Mouse (Mus musculus) frontal cortex, adult (tissue): Measurements from ENCODE around the gene Chd9.
"Not testable (repeated sequence)": the region's sequence is repeated elsewhere in the genome, so short reads cannot be mapped to it uniquely, and the experiment has no call there.

Source experiments
- ATAC-seq: cut with Nextera tagmentation; 2 replicates; pipeline ENCODE4 v1.9.2; 2017; ENCODE audit warnings: mild to moderate bottlenecking, moderate library complexity, mixed read lengths; ENCODE audit not compliant: low TSS enrichment

The Chd9 gene

DNA sequence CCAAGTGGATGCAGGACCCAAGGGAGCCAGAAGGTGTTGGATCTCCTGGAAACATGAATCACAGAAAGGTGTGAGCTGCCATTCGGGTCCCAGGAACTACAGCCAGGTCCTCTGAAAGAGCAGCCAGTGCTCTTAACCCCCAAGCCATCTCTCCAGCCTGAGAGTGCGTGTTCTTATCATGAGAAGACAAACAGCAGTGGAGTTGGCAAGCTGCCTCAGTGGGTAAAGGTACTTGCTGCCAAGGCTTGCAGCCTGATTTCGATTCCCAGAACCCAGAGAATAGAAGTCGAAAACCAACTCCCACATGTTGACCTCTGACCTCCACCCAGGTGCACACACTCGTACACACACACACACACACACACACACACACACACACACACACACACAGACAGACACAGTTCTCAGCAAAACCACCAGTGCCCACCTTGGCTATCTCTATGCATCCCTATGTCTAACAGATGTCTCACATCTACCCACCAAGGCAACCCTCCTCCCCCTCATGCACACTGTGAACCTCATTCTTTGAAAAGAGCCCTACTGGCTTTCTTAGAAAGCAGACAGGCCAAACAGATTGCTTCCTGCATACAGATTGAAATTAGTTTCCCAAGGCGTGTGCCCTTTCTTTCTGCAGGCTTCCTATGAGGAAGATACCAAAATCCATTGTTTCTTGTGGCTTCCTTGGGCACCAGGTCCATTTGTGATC lies 43.4 kb downstream of the Chd9 start:
- ATAC-seq = no peak

DNA sequence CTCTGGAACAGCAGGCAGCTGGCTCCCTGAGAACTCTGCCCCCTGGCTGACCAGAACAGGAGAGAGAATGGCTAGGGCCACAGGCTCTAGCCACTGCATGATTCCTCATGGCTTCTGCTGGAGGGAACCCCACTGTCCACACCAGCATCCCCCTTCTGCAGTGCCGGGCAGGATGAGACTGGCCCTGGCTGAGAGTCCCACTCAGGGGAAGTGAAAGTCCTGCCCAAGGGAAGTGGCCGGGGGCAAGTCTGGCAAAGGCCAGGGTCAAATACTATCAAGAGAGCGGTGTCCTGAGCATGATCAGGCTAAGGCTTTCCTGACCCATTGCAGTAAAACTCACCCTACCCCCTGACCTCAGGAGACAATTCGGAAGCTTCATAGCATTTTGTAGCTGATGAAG lies 44.9 kb downstream of the Chd9 start:
- ATAC-seq = no peak

DNA sequence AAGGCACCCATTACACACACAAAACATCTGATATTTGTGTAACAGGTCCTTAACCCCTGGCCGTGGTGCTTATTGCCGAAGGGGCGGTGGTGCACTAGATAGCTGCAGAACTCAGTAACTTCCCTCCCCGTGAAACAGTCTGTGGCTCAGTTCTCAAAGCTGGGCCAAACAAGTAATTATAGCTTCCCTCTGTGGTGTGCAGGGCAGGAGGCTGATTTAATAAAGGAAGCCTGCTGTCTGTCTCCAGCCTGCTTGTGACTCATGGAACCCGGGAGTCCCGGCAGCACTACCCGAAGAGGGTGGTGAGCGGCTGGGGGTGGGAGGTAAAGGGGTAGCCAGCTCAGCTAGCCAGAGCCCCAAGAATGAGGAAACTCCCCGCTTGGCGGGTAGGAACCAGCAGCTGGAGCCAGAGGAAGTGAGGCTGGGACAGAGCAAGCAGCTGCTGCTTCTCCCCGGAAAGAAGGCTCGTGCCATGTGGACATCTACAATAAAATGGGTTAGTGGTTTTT lies 48.1 kb downstream of the Chd9 start:
- peak; percentile 77 for ATAC-seq

DNA sequence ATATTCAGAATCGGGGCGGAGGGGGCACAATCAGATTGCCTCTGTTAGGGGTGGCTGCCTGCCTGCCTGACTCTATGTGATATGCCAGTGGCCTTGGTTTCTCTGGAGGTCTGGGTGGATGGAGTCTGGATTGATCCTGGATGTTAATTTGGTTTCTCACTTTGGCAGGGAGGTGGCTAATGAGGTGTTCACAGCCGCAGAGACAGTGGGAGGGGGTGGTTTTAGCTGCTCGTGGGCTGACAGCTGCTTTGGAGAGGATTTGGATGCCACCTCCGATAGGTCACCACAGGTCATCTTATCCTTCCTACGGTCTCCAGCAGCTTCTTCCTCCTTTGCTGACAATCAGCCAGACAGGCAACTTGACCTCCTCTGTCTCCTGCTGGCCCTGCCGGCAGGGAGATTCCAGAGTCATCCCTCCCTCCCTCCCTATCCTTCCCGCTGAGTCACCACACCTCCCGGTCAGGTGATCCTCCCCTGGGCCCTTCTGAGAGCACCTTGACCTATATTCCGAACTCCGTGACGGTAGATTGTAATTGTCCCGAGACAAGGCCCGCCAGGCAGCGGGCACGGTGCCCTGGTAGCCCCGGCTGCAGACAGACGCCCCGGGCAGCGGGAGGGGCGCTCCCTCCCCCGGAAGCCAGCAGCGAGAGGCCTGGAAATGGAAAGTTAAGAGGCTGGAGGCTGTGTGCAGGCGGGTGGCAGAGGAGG lies 48.7 kb downstream of the Chd9 start:
- ATAC-seq = peak; percentile 76

DNA sequence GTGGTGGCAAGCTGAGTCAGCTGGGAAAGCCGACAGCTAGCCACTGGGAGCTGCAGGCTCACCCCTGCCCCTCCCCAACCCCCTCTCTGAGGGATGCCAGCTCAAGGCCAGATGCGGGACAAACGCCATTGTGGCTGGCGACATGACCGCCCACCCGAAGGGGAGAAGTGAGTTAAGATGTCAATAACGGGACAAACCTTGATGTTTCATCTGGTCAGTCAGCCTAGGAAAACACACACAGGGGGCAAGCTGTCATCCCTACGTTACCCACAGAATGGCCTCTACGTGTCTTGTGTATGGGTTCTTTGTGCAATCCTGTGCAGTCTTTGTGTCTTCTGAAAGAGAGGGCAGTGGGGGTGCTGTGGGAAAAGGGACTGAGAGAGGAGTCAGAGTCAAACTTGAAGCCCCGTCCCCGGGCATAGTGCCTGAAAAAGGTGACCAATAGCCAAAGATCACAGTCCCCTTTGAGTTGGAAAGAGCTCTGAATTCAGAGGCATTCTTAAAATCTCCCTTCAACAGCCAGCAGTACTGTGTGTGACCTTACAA lies 49.4 kb downstream of the Chd9 start:
- ATAC-seq = no peak

DNA sequence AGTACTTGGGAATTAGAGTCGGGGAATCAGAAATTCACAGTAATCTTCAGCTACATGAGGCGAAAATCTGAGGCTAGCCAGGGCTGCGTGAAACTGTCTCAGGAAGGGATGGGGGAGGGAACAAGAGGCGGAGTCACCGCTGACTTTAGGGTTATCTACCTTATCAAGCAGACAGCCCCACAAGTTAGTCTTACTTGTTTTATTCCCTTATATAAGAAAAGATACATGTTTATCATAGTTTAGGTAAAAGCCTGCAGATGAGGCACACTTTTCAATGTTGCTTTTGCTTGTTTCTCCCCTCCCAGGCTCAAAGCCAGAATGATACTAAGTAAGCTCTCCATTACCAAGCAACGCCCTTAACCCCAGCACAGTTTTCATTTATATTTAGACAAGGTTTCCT lies 50.4 kb downstream of the Chd9 start:
- no peak for ATAC-seq

DNA sequence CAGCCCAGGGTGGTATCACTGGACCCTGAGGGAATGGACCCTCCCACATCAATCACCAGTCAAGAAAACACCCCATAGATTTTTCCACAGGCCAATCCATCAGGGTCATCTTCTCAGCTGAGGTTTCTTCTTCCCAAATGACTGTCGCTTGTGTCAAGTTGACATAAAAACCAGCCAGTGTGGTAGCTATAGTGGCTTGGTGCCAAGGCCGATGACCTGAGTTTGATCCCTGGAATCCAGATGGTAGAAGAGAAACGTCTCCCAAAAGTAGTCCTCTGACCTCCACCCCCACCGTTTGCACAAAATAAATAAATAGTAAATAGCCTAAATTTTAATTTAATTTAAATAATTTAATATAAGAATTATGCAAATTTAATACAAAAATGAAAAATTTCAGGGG lies 51.9 kb downstream of the Chd9 start:
- no peak for ATAC-seq

DNA sequence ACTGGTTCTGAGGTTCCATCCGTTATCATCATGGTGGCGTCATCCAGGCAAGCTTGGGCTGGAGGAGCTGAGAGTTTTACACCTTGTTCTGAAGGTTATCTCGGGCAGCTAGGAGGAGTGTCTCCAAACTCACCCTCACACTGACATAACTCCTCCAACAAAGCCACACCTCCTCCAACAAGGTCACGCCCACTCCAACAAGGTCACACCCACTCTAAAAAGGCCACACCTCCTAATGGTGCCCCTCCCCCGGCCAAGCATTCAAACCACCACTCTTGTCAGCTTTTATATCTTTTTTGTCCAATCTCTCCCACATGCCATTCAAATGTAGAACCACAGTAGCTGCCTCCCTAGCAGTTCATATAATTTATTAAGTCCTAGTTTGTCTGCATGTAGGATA lies 53.0 kb downstream of the Chd9 start:
- ATAC-seq = no peak

DNA sequence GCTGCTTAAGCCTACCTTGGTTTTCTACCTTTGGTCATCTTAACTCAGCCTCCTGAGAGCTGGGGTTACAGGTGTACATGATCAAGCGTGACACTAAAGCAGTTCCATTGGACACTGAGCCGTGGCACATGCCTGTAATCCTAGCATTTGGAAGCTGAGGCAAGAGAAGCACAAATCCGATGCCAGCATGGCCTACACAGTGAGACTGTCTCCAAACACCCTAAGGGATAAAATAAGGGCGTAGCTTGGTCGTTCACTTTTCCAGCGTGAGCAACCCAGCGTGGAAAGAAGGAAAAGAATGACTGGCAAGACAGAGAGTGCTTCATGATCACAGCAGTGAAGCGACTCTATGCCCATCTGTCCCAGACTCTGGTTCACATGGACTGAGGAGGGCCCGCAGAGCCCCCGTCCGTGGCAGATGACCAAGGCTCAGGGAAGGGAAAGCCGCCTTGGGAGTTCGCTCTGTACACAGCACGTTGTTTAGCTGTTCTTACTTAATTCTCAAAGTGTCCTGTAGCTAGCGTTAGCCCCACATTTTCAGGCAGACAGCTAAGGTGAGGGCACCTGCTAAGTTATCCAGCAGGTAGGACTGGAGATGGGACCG lies 54.0 kb downstream of the Chd9 start:
- no peak for ATAC-seq

DNA sequence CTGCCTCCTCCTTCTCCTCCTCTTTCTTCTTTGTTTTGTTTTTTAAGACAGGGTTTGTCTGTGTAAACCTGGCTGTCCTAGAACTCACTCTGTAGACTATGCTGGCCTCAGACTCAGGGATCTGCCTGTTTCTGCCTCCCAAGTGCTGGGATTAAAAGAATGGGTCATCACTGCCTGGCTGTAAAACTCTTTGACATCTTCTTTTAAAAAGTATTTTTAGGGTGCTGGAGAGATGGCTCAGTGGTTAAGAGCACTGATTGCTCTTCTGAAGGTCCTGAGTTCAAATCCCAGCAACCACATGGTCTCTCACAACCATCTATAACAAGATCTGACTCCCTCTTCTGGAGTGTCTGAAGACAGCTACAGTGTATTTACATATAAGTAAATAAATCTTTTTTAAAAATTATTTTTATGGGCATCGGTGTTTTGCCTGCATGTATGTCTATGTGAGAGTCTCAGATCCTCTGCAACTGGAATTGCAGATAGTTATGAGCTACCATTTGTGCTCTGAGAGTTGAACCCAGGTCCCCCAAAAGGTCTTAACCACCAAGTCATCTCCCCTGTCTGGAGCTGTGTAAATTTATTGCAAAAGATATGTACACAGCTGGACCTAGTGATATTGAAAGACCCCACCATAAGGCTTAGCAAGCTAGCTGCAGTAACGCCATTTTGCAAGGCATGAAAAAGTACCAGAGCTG lies 57.7 kb downstream of the Chd9 start:
- ATAC-seq = no peak

DNA sequence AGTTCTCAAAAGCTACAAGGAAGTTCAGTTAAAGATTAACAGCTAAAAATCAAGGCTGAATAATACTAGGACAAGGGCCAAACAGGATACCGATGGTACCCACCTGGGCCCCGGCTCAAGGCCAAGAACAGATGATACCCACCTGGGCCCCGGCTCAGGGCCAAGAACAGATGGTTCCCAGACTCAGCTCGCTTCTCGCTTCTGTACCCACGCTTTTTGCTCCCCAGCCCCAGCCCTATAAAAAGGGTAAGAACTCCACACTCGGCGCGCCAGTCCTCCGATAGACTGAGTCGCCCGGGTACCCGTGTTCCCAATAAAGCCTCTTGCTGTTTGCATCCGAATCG lies 58.2 kb downstream of the Chd9 start:
- not testable (repeated sequence) for ATAC-seq

DNA sequence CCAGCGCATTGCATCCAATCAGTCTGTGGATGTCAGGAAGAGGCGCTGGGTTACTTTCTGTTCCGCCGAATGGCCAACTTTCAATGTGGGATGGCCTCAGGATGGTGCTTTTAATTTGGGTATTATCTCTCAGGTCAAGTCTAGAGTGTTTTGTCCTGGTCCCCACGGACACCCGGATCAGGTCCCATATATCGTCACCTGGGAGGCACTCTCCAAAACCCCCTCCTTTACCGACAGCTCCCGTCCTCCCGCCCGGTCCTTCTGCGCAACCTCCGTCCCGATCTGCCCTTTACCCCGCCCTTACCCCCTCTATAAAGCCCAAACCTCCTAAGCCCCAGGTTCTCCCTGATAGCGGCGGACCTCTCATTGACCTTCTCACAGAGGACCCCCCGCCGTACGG lies 59.2 kb downstream of the Chd9 start:
- ATAC-seq = not testable (repeated sequence)

DNA sequence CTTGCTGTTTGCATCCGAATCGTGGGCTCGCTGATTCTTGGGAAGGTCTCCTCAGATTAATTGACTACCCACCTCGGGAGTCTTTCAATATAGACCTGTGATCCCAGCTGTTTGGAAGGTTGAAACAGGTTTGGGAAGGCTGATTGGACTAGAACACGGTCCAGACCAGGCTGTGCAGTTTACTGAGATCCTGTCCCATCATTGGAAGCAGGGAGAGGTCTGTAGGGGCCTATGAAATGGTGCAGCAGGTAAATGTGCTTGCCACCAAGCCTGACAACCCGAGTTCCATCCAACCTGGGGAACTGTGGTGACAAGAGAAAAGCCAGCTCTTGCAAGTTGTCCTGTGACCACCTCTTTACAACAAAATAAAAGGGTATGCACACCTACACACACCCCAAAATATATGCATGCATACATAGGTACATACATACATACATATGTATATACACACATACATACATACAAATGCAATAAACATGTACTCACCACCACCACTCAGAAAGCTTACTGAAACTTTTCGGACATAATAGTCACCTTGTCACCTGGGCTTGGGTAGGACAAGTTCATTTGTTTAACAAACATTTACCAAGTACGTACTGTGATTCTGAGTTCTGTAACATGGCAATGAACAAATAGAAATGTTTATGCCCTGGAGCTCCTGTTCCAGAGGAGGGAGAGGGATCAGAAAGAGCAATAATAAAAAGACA lies 63.9 kb downstream of the Chd9 start:
- ATAC-seq = no peak

DNA sequence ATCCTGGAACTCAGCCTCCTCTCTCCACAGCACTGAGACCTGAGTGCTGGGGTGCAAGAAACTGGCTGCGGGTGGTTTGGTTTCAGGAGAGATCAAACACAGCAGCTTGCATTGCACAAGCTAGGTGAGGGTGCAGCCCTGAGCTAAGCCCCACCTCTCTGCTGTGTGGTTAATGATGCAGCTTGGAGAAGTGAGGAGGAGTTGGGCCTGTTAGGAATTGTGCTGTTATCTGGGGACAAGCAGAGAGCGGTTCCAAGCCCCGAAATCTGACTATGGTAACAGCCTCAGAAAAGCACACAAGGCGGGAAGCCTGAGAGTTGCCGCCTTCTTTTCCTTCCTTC lies 64.4 kb downstream of the Chd9 start:
- peak; percentile 69 for ATAC-seq

DNA sequence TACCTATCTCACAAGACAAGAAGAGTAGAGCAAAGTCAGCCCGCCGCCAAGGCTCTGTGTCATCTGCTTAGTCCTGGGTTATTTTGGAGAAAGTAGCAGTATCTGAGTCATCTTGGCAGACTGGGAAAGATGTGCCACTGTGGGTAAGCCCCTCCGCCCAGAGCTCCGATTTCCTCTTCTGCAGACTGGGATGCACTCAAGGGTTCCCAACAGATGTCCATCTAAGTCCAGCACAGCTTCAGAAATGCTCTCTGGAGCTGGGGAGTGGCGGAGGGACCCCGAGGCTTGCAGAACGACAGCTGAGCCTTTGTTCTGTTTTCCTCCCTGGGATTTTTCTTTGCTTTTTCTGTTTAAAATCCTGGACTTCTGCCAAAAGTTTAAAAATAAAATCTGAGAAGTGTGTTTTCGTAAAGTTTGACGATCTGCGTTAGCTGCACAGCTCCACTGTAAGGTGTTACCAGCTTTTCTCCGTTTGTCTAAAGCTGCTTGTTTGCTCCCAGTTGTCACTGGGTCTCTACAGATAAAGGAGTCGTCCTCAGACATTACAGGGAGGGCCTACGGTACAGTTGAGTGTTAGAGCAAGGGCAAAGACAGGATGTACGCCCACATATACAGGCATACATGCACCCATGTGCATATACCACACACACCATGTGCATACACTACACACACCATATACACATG lies 66.2 kb downstream of the Chd9 start:
- peak; percentile 89 for ATAC-seq

DNA sequence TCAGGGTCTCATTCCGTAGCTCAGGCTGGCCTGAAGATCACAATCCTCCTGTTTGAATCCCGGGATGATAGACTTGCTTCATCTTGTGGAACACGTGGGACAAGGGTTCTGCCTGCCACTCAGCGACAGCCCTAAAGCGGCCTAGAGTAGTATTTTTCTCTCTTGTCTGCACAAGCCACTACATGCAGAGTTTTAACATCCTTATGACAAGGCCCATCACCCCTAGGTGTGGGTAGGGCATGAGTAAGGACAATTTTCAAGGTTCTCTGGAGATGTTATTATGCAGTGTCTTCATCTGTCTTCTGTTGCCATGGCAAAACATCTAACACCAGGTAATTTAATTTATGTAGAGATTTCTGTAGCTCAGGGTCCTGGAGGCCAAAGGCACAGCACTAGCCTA lies 69.2 kb downstream of the Chd9 start:
- no peak for ATAC-seq

DNA sequence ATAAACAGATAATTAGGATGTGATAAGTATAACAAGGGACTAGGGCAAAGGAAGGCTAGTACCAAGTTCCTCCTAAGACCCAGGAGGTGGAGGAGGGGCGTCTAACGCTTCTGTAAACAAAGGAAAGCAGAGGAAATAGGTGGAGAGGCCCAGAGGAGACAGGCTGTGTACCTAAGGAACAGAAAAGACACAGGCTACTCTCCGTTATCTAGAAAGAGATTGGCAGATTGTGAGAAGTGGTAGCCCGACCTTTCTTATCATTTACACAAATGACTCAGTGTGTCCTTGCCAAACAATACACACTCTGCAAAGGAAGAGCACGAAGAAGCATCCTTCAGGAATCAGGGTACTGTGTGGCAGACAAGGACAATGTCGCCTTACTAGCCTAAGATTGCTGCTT lies 70.4 kb downstream of the Chd9 start:
- ATAC-seq = no peak

DNA sequence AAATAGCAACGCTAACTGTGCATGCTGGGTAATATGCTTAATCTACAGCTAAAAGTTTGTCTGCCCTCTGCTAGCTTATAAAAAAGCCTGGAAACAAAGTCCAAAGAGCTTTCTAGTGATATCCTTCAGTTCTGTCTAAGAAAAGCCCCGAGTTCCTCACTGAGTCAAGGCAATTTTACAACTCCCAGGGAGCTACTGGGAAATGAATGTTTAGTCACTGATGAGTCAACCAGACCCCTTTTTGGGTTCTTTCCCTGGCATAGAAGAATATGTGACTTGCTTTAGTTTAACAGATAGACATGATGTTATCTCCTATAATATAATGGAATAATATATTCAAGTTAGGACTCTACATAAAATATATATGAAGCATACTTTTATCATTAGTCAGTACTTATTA lies 73.8 kb downstream of the Chd9 start:
- peak; percentile 43; the same call in 1 of the 2 replicates for ATAC-seq

DNA sequence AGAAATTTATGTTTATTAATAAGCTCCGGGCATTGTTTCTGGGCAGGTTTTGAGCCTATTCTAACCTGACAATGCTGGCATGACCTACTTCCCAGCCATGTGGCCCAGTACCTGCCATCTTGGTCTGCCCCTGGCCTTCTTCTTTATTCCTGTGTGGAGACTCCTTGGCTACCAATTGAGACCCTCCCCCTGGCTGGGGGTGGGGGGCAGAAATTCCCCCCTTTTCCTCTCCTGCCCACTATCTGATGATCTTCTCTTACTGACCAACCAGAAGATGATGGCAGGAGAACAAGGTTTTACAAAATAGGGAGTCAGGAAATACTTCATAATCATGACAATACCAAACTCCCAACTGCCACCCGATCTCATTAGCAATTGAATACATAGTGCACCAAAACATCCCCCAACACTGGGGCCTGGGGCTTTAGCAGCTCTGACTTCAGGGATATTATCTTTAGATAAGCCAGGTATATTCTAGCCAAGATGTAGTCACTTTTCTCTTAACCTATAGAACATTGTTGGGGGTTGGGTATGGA lies 76.1 kb downstream of the Chd9 start:
- ATAC-seq = no peak

DNA sequence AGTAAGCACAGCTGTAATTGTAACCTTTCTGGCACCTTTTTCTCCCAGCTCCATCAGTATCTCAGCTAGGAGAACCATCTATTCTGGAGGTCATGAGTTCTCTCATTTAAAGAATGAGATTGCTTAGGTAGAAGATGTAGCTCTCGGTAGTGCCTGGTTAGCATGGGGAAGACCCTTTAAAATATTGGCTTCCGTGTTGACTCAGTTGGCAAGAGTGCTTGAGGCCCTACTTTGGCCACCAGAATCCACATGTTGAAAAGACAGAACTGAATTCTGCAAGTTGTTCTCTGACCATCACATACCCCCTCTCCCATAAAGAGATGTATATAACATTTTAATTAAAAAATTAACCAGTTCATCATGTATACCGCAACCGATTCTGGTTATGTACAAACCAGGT lies 78.8 kb downstream of the Chd9 start:
- no peak for ATAC-seq

DNA sequence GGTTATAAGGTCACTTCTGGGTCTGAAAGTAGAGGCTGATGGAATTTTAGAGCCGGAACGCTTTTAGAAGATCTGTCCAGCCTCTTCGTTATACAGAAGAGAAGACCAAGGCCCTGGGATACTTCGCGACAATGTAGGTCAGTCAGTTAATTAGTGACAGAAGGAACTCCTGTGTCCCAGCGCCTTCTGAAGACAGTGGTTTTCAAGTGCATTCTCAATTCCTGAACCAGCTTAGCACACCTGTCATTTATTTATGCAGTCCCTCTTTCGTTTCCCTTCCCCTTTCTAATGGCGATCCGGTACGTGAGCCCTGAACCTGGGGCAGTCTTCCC lies 79.3 kb downstream of the Chd9 start:
- ATAC-seq = no peak
